Mouse (Mus musculus): ENCODE measurements around the gene Gimap9. TPM values are rescaled to one million over a fixed set of nuclear protein-coding genes. Genes with fewer than 3 reads are reported as not detected.
"Not testable (repeated sequence)": the region's sequence is repeated elsewhere in the genome, so short reads cannot be mapped to it uniquely, and the experiment has no call there.

Gimap9 gene
- polyA plus RNA-seq, 1 experiment: not detected

- Histone ChIP-seq H3K27ac (ENCODE audit: insufficient read depth, low read depth, low read length) (no peak overlapping the region), H3K4me3 (ENCODE audit: insufficient read depth, low read length) (no peak overlapping the region), H3K4me1 (ENCODE audit: control insufficient read depth, insufficient read depth, low read length) (0 out of 2 replicates have a peak, but pooled peaks cover 3% of the 10 kb centered on the region)
- TF ChIP-seq CTCF (IDR thresholded peaks at IDR 0.05; ENCODE audit: low read depth, low read length): no peak
- TF ChIP-seq POLR2A (IDR thresholded peaks at IDR 0.05; ENCODE audit: borderline replicate concordance, low read depth, low read length): no peak
These were observed 1.8 kb downstream of the Gimap9 start for GRCm38 (mm10) chr6:48677492-48678345.

GRCm38 (mm10) chr6:48678391-48678790, 2.5 kb downstream of the Gimap9 start:
- no peak overlapping the region for H3K4me3 ChIP-seq (ENCODE audit: insufficient read depth, low read length)
- TF ChIP-seq CTCF (IDR thresholded peaks at IDR 0.05; ENCODE audit: low read depth, low read length): no peak
- no peak for TF ChIP-seq POLR2A (IDR thresholded peaks at IDR 0.05; ENCODE audit: borderline replicate concordance, low read depth, low read length)
- H3K4me1 ChIP-seq (ENCODE audit: control insufficient read depth, insufficient read depth, low read length): 0 out of 2 replicates have a peak, but pooled peaks cover 3% of the 10 kb centered on the region
- no peak overlapping the region for H3K27ac ChIP-seq (ENCODE audit: insufficient read depth, low read depth, low read length)

- no peak overlapping the region for H3K27ac ChIP-seq (ENCODE audit: insufficient read depth, low read depth, low read length)
- TF ChIP-seq CTCF (IDR thresholded peaks at IDR 0.05; ENCODE audit: low read depth, low read length) (no peak), POLR2A (IDR thresholded peaks at IDR 0.05; ENCODE audit: borderline replicate concordance, low read depth, low read length) (no peak)
- 0 out of 2 replicates have a peak, but pooled peaks cover 3% of the 10 kb centered on the region for H3K4me1 ChIP-seq (ENCODE audit: control insufficient read depth, insufficient read depth, low read length)
- no peak overlapping the region for H3K4me3 ChIP-seq (ENCODE audit: insufficient read depth, low read length)
These were observed 3.8 kb downstream of the Gimap9 start for GRCm38 (mm10) chr6:48679701-48680100.

GRCm38 (mm10) chr6:48680421-48680820, 4.5 kb downstream of the Gimap9 start:
- H3K27ac ChIP-seq (ENCODE audit: insufficient read depth, low read depth, low read length): no peak overlapping the region
- TF ChIP-seq CTCF (IDR thresholded peaks at IDR 0.05; ENCODE audit: low read depth, low read length): no peak
- no peak for TF ChIP-seq POLR2A (IDR thresholded peaks at IDR 0.05; ENCODE audit: borderline replicate concordance, low read depth, low read length)
- H3K4me1 ChIP-seq (ENCODE audit: control insufficient read depth, insufficient read depth, low read length): 0 out of 2 replicates have a peak, but pooled peaks cover 3% of the 10 kb centered on the region
- no peak overlapping the region for H3K4me3 ChIP-seq (ENCODE audit: insufficient read depth, low read length)

GRCm38 (mm10) chr6:48681472-48682090, 5.7 kb downstream of the Gimap9 start:
- Histone ChIP-seq H3K4me1 (ENCODE audit: control insufficient read depth, insufficient read depth, low read length) (peaks cover under 1% of the 10 kb centered on the region), H3K4me3 (ENCODE audit: insufficient read depth, low read length) (no peak overlapping the region), H3K27ac (ENCODE audit: insufficient read depth, low read depth, low read length) (no peak overlapping the region)
- TF ChIP-seq CTCF (IDR thresholded peaks at IDR 0.05; ENCODE audit: low read depth, low read length): no peak
- no peak for TF ChIP-seq POLR2A (IDR thresholded peaks at IDR 0.05; ENCODE audit: borderline replicate concordance, low read depth, low read length)

GRCm38 (mm10) chr6:48682271-48682670, 6.3 kb downstream of the Gimap9 start:
- no peak overlapping the region for H3K27ac ChIP-seq (ENCODE audit: insufficient read depth, low read depth, low read length)
- TF ChIP-seq CTCF (IDR thresholded peaks at IDR 0.05; ENCODE audit: low read depth, low read length) (no peak), POLR2A (IDR thresholded peaks at IDR 0.05; ENCODE audit: borderline replicate concordance, low read depth, low read length) (no peak)
- no peak overlapping the region for H3K4me3 ChIP-seq (ENCODE audit: insufficient read depth, low read length)
- H3K4me1 ChIP-seq (ENCODE audit: control insufficient read depth, insufficient read depth, low read length): peaks cover 6% of the 10 kb centered on the region

GRCm38 (mm10) chr6:48683263-48683821, 7.4 kb downstream of the Gimap9 start:
- not testable (repeated sequence) for H3K4me1 ChIP-seq (ENCODE audit: control insufficient read depth, insufficient read depth, low read length); H3K4me3 ChIP-seq (ENCODE audit: insufficient read depth, low read length); H3K27ac ChIP-seq (ENCODE audit: insufficient read depth, low read depth, low read length)

GRCm38 (mm10) chr6:48684319-48684718, 8.4 kb downstream of the Gimap9 start, which contains the start of gene Gimap4:
Gimap4 (plus strand) TSS chr6:48684549.
- H3K27ac ChIP-seq (ENCODE audit: insufficient read depth, low read depth, low read length): no peak within 1 kb of the TSS
- no peak within 1 kb of the TSS for H3K4me3 ChIP-seq (ENCODE audit: insufficient read depth, low read length)
- TF ChIP-seq CTCF (IDR thresholded peaks at IDR 0.05; ENCODE audit: low read depth, low read length) (no peak), POLR2A (IDR thresholded peaks at IDR 0.05; ENCODE audit: borderline replicate concordance, low read depth, low read length) (no peak)
- H3K4me1 ChIP-seq (ENCODE audit: control insufficient read depth, insufficient read depth, low read length): peaks cover 8% of the 10 kb centered on the region

GRCm38 (mm10) chr6:48684806-48685205, 8.9 kb downstream of the Gimap9 start:
- Histone ChIP-seq H3K4me3 (ENCODE audit: insufficient read depth, low read length) (no peak overlapping the region), H3K4me1 (ENCODE audit: control insufficient read depth, insufficient read depth, low read length) (peaks cover 8% of the 10 kb centered on the region), H3K27ac (ENCODE audit: insufficient read depth, low read depth, low read length) (no peak overlapping the region)
- TF ChIP-seq CTCF (IDR thresholded peaks at IDR 0.05; ENCODE audit: low read depth, low read length): no peak

- Histone ChIP-seq H3K4me1 (ENCODE audit: control insufficient read depth, insufficient read depth, low read length) (peaks cover 8% of the 10 kb centered on the region), H3K27ac (ENCODE audit: insufficient read depth, low read depth, low read length) (no peak overlapping the region), H3K4me3 (ENCODE audit: insufficient read depth, low read length) (no peak overlapping the region)
- TF ChIP-seq CTCF (IDR thresholded peaks at IDR 0.05; ENCODE audit: low read depth, low read length) (no peak), POLR2A (IDR thresholded peaks at IDR 0.05; ENCODE audit: borderline replicate concordance, low read depth, low read length) (no peak)
These were observed 9.3 kb downstream of the Gimap9 start for GRCm38 (mm10) chr6:48685251-48685650.
